Mouse (Mus musculus) right cerebral cortex, postnatal 36 days (tissue): ENCODE data around the gene Fam210b.
"Not testable (repeated sequence)": the region's sequence is repeated elsewhere in the genome, so short reads cannot be mapped to it uniquely, and the experiment has no call there.

ENCODE experiments used
- DNase-seq, 2 experiments: peaks; one replicate each; pipeline ENCODE4 v3.0.0; 2022; ENCODE audit warnings: low spot score in 2 of 2, mixed read lengths in 1 of 2

Gene Fam210b

DNA sequence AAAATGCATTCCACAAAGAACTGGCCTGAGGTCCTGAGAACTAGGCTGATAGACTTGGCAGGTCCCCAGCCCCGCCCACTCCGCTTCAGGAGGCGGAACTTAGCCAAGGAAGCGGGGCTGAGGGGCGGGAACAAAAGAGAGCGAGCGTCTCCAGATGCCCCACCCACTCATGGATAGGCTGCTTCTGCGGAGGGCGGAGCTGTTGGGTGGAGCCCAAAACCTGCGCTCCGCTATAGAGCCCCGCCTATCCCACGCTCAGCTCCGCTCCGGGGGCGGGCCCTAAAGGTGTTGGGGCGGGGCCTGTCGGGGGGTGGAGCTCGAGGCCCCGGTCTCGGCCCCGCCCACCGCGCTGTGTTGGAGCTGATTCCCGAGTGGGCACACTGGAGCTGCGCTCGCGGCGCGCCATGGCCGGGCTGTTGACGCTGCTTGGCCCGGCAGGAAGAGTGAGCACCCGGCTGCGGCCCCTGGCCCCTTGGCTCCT is at the start of gene Fam210b:
Gene Fam210b (plus strand): TSS at position 308 of the 481 bp plus-strand sequence.
- peak; percentile 91 to 95 for DNase-seq

DNA sequence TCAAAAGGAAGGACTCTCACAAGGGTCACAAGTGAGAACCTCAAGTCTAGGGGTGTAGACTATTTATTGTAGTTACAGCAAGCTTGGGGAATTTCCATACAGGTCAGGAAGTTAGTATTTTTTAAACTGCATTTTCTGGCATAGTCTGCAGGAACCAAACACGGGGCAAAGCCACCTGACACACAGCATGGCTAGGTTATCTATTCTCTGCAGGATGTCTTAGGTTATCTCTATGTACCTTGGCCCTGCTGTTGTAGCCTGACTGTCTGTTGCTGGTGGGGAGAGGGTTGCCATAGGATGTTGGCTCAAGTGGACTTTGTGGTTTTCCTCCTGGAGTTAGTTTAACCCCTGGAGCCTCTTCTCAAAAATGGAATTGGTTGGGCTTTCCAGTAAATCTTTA is 47.3 kb upstream of the Fam210b start:
- no peak for DNase-seq

DNA sequence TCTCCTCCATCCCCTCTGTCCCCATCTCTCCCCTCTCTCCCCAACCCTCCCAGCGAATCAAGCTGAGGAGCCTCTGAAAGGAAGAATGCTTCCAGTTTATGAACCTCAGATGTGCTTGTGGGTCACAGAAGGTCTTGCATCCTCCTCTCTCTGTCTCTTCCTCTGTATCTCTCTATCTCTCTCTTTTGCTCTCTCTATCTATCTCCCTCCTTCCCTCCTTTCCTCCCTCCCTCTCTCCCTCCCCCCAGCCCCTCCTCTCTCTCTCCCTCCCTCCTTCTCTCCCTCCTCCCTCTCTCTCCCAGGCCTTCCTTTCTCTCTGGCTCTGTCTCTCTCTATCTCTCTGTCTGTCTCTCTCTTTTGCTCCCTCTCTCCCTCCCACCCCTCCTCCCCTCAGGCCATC is 46.8 kb upstream of the Fam210b start:
- no peak for DNase-seq

DNA sequence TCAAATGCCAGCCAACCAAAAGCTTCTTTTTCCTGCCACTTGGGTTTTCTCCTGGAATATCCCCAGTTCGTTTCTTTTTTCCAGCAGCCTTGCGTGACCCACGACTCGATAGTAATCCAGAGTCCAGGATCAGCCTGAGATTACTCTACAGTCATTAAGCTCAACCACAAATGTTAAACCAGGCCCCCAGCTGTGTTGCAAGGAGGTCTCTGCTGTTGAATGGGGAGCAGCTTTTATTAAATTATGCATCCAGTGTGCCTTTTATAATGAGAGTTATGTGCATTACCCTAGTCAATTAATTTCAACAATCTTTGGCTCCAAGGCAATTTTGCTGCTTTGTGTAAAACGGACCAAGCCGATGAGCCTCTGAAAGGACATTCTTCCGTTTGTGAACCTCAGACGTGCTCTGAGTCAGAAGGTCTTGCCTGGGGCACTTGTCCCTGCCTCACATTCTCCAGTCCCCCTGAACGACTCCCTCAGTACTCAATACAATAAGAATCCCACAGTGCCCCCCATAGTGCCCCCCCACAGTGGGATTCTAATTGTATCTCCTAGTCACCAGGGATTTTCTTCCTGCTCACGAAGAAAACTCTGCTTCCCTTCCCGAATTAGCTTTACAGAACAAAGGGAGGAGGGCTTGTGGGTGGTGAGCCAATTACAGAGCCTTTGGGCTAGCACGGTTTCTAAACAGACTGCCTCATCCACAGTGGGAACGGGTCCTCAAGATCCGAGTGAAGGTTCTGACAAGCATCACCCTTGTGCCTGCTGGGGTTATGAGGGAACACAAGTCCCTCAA is 46.0 kb upstream of the Fam210b start:
- DNase-seq, result no peak

DNA sequence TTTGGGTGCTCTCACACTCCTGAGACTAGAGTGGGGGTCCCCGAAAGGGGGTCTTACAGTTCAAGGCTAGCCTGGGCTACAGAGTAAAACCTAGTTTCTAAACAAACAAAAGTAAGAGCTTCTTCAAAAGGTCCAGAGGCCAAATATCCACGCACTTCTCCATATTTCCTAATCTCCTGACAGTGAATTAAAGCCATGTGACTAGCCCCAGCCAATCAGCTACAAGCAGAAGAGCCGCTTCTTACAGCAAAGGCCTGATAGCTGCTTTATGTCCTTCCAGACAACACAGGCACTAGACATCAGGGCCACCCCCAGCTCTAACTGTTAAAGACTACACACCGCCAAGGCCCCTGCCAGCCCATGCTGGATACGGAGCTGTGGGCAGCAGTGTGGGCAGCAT is 43.0 kb upstream of the Fam210b start:
- DNase-seq, result no peak

DNA sequence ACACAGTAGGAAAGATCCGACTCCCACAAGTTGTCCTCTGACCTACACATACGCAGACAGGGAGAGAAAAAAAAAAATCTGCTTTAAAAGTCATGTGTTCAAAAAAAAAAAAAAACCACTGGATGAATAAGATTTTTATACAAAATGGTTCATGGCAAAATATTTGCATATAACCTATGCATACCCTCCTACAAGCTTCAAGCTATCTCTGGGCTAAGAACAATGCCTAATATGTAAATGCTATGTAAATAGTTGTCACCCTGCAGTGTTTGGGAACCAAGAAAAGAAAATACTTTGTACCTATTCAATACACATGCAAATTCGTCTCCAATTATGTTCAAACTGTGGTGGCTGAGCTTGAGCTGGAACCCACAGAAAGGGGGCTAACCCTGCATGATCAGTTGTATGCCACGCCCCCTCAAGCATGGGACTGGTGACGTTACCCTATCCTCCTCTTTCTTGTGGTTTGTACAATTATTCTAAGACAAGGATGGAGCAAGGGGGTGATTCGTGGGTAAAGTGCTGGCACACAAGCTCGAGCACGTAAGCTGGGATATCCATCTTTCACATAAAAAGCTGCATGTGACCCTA is 41.2 kb upstream of the Fam210b start:
- no peak for DNase-seq

DNA sequence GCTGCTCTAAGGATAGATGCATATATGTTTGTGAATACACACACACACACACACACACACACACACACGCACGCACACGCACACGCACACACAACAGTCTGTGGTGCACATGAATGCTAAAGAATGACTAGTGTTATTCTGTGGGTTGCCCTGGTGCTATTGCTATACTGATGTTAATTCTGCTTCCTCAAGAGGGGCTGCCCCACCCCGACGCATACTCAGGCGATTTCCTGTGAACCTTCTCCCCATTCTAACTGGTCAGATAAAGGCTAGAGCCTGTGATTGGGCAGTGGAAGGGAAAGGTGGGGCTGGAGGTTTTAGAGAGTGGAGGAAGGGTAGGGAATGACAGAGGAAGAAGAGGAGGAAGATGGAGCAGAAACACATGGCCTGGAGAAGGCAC is 39.8 kb upstream of the Fam210b start:
- not testable (repeated sequence) for DNase-seq

DNA sequence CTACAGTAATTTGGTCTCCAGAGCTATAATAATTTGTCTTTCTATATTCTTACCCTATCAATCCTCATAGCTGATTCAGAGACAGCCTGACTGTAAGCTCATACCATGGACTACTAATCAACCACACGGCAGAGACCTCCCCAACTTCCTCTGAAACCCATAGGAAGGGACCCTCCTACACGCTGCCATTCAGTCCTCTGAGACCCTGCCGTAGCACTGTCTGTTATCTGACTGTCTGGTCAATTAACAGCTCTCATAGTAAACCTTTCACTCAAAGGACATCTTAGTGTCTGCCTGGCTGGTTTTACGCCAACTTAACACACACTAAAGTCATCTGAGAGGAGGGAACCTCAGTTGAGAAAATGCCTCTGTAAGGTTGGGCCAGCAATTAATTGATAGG is 38.8 kb upstream of the Fam210b start:
- DNase-seq, result no peak

DNA sequence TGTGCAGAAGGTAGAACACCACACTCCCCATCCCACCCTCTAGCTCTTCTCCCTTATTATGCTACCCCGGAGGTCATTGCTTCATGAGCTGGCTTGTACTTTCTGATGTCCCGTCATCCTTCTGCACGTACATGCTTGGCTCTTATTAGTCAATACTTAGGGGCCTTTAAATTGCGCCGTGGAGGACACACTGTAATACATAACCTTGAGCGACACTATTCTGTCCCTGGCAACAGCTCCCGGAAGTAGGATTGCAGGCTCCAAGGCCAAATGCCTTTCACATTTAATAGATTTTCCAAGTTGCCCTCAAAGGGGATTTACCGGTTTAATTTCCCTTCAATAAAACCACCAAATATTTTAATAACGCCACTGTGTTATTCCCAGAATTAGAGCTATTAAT is 33.6 kb upstream of the Fam210b start:
- DNase-seq, result no peak

DNA sequence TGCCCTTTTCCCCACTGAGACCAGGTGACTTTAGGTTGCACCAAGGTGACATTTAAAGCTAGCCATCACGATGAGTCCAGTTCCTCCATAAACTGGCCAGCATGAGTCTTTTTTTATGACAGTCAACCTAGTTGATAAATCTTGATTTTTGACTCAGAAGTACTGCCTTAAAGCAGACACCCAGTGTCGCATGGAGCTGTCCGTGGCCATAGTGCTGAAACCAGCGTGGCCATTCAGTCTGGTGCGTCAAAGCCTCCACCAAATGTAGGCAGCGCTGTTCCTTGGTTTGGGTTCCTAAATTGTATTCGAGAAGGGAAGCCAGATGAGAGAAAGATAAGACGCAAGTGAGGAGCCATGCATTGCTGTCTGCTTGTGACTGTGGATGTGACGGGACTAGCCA is 24.5 kb upstream of the Fam210b start:
- no peak for DNase-seq

DNA sequence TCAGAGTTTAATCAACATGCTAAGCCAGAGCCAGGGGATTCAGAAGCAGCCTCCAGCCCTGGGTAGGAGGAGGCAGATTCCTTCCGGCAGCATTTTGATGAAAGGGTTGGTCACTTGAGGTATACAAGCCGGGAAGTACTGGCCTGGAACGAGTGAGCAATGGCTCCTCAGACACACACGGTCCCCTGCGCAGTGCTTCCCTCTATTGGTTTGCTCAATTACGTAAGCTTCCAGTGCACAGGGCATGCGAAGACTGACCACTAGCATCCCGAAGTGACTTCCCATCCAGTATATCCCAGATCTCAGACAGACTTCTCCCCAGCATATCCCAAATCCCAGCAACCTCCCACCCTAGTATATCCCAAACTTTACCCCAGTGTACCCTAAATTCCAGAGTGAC is 17.1 kb upstream of the Fam210b start:
- no peak for DNase-seq

DNA sequence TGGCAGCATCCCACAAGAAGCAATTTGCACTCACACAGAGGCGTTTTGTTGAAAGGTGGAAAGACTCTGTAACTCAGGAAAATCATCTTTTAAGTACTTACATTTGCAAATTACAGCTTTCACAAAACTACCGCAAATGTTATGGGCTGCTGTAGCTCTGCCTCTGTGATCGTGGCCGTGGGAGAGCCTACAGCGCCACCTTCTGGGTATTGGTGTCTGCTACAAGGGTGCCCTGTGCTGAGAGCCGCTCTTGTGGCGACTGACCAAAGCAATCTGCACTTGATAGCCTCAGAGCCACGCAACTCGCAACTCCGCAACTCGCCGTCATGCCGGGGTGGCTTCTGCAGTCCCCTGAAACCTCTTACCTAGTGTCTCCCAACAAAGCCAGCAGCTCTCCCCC is 16.2 kb upstream of the Fam210b start:
- DNase-seq, result peak; percentile 65 to 67

DNA sequence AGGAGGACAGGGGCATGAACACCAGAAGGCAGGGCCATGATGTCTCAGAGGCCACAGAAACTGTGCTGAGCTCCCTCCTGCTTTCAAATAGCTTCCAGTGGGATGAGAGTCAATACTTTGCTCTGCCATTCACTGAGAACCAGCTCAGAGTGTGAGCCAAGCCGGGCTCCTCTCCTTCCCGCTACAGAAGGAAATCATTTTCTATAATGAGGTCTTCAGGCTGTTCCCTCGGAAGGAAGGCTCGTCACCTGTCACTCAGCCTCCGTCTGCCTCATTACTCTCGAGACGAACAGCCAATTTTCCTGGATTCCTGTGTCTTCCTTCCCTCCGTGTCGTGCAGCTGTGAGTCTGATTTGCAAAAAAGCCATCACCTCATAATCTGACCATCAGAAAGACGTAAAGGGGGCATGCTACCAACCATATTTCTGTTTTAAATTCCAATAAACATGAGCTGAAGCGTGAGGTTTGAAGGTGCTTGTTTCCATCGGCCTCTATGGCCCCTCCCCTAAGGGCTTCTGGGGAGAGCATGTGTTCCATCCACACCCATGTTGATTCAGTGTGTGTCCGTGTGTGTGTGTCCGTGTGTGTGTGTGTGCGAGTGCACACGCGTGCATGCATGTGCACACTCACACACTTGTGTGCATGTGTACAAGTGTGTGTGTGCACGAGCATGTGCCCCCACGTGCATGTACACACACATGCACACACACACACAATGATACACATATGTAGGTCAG is 7.0 kb upstream of the Fam210b start:
- DNase-seq, result no peak

DNA sequence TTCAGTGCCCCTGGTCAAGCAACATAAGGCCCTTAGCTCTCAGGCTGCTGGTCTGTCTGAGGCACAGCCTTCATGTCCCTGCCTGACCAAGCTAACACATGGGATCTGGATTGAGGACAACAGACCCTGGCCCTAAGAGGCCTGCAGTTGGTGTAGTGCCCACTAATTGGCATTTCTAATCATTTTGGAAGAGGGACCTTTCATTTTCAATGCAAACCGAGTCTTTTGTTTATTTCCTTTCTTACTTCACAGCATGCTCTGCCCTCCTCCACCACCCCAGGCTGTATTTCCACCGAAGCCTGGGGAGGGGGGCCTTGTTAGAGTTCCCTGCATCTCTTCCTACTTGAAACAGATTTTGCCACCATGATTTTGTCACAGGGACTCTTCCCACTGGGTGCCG is 4.4 kb upstream of the Fam210b start:
- no peak for DNase-seq

DNA sequence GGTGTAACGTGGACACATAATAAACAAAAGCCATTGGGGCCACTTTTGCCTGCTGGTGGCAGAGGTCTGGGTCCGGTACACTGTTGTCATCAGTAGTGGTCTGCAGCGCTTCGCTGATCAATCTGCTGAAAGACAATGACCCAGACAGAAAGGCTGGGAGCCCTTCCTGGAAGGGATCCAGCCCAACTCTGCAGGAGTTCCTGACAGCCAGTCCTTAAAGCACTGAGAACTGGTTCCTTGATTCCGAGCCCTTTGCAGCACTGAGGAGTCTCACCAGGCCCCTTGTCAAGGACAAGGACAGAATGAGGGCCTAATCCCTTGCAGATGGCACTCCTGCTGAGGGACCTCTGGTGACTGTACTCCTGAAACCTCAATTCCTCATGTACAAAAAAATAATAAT is 3.8 kb upstream of the Fam210b start:
- DNase-seq, result no peak

DNA sequence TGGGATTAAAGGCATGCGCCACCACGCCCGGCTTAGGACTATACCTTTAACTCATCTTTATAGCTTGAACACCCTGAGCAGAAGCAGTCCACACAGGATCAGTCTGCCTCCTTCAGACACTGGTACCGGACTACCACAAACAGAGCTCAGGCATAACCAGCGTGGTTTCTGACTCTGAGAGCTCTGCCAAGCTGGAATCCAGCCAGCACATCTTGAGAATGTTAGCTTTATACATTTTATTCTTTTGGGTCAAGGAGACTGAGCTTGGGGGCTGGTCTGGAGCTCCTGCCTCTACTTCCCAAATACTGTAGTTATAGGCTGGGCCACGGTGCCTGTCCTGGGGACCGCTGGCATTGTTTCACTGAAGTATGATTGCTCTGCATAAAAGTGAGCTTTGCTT is 1.6 kb upstream of the Fam210b start:
- DNase-seq, result no peak

DNA sequence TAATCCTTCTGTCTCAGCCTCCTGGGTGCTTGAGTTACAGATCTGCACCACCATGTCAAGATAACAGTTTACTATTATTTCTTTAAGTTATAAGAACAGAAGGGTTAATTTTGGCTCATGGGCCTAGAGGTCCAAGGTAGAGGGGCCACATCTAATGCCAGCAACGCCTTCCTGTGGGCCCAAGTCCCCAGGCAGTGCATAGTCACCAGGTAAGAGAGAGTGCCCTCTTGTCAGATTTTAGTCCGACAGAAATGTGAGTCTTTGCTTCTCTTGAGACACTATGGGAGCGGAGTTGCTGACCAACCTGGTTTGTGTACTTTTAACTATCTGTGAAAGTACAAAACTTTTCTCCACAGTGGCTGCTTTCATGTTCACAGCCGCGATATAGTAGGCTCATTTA is 696 bp upstream of the Fam210b start:
- DNase-seq, result no peak

DNA sequence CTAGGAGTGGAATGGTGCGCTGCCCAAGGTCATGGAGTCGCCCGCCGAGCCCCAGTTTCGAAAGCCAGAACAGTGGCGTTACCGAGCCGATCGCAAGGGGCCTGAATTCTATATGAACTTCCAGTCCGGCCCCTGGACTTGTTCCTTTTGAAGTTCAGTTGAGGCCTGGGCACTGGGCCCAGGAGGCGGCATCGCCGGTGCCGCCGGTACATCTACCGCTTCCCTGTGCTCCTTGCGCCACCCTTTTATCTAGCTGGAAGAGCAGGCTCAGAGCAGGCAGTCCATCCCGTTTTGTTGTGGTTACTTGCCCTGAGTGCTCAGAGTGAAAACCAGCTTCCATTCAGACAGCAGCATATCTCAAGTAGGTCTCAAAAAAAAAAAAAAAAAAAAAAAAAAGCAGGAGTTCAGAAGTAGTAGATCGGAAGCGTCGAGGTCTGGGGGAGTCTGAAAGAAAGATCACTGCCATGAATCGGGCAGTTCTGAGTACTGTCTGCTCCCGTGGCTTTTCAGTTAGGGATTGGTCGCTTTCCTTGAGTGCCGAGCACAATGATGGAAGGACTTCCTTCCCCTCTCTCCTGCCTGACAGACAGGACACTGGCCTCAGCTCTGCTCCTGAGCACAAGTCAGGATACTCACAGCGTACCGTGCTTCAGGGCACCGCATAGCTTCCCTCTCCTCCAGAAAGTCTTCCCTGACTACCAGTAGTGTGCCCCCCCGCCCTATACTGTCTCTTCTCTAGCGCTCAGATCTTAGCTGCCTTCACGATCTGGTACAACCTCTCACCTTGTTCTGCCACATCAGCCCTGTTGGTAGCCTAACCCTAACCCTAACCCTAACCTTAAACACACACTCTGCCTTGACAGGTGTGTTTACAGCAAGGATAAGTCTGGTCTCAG is 917 bp downstream of the Fam210b start:
- DNase-seq, result peak; percentile 25 to 26

DNA sequence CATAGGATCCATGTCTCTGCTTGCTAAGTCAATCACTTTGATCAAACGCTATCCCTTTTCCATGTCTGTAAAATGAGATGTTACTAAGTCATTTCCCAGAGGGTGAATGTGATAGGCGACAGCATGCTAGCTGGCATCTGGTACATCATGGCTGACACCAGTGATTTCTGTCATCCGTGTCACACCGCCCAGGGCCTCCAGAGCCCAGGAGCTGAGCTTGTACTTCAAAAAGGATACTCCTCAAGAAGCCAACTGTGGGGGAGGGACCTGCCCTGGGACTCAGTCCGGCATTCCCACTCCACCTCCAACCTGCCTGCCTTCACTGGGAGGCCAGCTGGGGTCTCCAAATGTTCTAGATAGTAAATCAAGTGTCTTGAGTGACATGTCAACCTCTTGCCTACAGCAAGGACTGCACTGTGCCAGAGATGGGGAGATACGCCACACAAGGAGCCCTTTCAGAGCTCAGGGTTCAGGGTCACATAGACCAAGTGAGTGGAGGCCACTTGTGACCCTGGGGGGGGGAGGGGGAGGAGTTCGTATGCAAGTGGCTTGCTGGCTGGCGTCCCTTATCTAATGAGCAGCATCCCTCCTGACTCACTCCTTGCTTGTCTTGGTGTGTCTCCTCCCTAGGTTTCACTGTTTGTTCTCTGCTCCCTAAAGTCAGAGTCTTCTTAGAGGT is 1.7 kb downstream of the Fam210b start:
- no peak for DNase-seq

DNA sequence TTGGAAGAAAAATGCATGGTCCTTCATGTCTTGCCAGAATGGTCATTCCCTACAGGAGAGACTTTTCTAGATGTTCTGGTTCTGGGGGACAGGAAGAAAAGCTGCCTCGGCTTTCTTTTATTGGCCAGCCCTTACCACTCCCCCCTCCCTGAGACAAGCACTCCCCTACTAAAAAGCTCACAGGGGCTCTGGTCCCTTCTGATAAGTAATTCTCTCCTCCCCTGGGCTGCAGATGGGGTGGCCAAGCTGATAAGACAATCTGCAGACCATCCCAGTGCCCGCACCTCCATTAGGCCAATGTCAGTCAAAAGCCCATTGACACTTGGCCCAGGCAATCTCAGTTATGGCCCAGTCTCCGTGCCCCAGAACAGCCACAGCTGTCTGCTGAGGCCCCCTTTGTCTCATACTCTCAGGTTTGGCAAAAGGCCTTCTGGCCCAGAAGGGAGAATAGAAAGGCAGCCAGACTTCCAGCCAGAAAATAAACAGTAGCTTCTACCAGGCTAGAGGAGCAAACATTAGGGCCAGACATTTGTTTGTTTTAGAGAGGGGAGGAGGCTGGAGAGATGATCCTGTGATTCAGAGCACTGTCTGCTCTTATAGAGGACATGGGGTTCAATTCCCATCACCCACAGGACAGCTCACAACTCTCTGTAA is 3.1 kb downstream of the Fam210b start:
- DNase-seq, result no peak

DNA sequence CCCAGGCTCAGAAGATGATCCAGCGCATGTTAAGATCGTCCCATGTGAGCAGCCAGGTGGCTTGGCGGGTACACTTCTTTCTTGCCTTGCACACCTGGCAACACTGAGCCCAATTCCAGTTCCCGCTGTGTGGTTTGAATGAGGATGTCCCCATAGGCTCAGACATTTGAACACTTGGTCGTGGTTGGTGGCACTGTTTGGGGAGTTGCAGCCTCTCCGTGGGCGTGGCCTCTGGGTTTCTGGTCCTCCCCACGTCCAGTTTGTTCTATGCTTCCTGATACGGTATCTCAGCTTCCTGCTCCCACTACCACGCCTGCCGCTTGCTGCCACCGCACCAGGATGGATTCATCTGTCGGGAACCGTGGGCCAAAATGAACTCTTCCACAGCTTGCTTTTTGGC is 4.4 kb downstream of the Fam210b start:
- DNase-seq, result no peak
